Mouse (Mus musculus) lung, postnatal 0 days (tissue): ENCODE measurements at regions not wholly inside any gene's neighbourhood (a gene's known extent, or its start where the extent isn't known, plus 50 kb on each side); places are given as distances from the start of the nearest gene placed in this dataset.

Source experiments
- CTCF ChIP-seq: IDR thresholded peaks from 2 replicates; pipeline ENCODE4 v1.5.1; 2016; ENCODE audit warnings: antibody characterized with exemption, mild to moderate bottlenecking
- EP300 ChIP-seq: IDR thresholded peaks from 2 replicates; pipeline ENCODE4 v1.6.1; 2016; ENCODE audit warnings: antibody characterized with exemption, mild to moderate bottlenecking, control low read depth

DNA sequence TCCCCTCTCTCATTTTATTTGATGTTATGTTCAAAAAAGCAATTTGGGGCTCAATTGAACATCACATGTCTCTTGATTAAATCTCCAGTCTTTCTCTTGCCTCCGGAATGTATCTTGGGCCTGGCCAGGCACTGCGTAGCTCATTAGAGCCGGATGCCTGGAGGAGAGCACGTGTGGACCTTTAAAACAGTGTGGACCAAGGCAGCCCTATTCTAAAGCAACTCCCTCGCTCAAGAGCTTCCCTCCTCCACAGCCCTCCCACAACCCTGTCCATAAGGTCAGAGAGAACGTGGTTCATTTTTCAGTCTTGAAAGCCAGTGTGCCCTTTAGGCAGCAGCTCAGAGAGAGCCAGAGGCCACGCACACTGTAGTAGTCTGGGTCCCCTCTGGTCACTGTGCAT lies 160.8 kb downstream of the Katnal1 start:
- TF ChIP-seq CTCF, result no peak
- no peak for TF ChIP-seq EP300
